Mouse (Mus musculus) cortical plate, adult 2 months (tissue): ENCODE data around the gene Bcr.

Source experiments
- CTCF ChIP-seq: fragments of 200-500 bp; IDR thresholded peaks from 2 replicates; pipeline ENCODE4 v1.5.1; 2011; ENCODE audit warnings: mild to moderate bottlenecking, control low read depth, low read length; ENCODE audit not compliant: insufficient read depth; ENCODE audit errors: extremely low read depth
- POLR2A ChIP-seq: fragments of 200-500 bp; IDR thresholded peaks from 2 replicates; pipeline ENCODE4 v1.6.1; 2011; ENCODE audit warnings: mild to moderate bottlenecking, low read length, control low read depth; ENCODE audit not compliant: insufficient read depth; ENCODE audit errors: extremely low read depth

GRCm38 (mm10) chr10:75062621-75063020 lies 2.2 kb downstream of the Bcr start:
- no peak for TF ChIP-seq POLR2A
- no peak for TF ChIP-seq CTCF
